Mouse (Mus musculus): ENCODE measurements around the gene Lctl.
"Not testable (repeated sequence)": the region's sequence is repeated elsewhere in the genome, so short reads cannot be mapped to it uniquely, and the experiment has no call there.

Lctl gene

GRCm38 (mm10) chr9:64120584-64121277 is 3.8 kb downstream of the Lctl start:
- peak; percentile 49 for DNase-seq (ENCODE audit: extremely low spot score)

- no peak for DNase-seq (ENCODE audit: extremely low spot score)
These were observed 5.7 kb downstream of the Lctl start for GRCm38 (mm10) chr9:64122601-64123000.

GRCm38 (mm10) chr9:64124846-64125245 is 7.9 kb downstream of the Lctl start:
- not testable (repeated sequence) for DNase-seq (ENCODE audit: extremely low spot score)

DNA sequence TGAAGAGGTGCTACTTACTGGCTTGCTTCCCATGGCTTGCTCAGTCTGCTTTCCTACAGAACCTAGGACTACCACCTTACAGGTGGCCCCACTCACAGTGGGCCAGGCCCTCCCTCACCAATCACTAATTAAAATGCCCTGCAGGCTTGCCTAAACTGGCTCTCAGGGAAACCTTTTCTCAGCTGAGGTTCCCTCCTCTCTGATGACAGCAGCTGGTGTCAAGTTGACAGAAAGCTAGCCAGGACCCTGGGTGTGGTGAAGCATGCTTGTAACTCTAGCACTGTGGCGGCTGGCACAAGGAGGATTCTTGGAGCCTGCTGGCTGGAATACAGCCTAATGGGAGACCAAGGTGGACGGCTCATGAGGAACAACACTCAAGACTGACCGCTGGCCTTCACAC is 8.4 kb downstream of the Lctl start:
- no peak for DNase-seq (ENCODE audit: extremely low spot score)

DNA sequence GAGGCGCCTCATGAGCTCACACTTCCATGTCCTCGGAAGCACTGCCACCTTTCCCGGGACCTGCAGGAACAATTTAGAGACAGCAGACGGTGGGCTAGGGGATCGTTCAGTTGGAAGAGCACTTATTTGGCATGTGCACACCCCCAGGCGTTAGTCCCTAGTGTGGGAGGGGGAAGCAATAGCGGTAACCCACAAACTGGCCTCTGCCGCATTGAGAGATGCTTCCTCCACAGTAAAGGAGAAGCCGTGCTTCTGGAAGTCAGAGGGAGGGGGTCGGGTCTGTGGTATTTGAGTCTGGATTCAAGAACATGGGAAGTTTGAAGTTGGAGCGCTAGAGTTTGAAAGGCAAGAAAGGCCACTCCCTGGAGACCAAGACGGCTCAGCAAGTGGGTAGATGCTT is 9.2 kb downstream of the Lctl start:
- no peak for DNase-seq (ENCODE audit: extremely low spot score)

- DNase-seq (ENCODE audit: extremely low spot score) = no peak
These were observed 14.7 kb downstream of the Lctl start for GRCm38 (mm10) chr9:64131623-64132022.

- DNase-seq (ENCODE audit: extremely low spot score) = peak; percentile 19
These were observed 21.9 kb downstream of the Lctl start for GRCm38 (mm10) chr9:64138896-64139295.

DNA sequence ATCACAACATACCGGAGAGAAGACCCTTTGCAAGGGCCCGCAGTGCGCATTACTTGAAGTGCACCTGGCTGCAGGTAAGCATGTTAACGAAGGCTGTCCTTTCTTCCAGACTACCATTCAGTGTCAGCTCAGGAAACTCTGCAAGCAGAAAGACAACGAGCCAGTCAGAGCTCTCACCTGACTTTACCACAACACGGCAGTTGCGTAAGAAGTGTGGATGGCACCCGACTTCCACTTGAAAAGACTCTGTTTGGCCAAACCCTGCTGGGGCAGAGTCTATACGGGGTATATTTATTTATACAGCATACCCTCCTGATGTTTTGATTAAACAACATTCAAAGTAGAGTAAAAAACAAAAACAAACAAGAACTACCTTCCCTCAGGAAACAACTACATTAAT is 22.9 kb downstream of the Lctl start:
- DNase-seq (ENCODE audit: extremely low spot score) = no peak

DNA sequence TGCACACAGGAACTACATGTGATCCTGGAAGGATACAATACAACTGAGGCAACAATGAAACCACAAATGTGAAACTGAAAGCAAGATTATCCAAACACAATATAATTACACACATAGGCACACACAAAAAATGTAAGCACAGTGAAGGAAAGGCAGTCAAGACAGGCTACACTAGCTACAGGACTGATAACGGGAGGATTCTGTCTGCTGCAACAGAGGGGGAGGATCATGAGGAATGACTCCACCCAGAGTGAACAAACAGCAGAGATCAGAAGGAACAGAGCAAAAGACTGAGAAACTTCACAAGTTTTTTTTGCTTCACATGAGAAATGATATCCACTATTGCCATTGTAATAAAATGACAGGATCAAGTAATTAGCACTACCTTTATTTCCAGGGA is 39.7 kb downstream of the Lctl start:
- DNase-seq (ENCODE audit: extremely low spot score) = no peak

DNA sequence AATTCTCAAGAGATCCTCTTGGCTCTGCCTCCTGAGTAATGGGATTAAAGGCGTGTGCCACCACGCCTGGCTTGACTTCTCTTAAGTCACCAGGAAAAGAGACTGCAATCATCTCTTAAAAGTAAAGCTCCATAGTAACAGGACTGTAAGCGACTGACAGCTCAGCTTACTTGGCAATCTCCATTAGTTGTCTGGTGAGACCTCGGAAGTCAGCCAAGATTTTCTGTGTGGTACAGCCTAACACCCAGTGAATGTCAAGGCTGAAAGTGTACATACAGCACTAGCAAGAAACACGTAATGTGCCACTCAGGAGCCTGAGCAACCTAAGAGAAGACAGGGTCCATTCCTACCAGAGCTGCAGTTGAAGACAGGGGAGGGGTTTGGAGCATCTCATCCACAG is 43.5 kb downstream of the Lctl start:
- DNase-seq (ENCODE audit: extremely low spot score) = no peak

GRCm38 (mm10) chr9:64169967-64170366 is 53.0 kb downstream of the Lctl start:
- not testable (repeated sequence) for DNase-seq (ENCODE audit: extremely low spot score)

- DNase-seq (ENCODE audit: extremely low spot score) = no peak
These were observed 55.3 kb downstream of the Lctl start for GRCm38 (mm10) chr9:64172145-64172815.

- peak; percentile 90 for DNase-seq (ENCODE audit: extremely low spot score)
These were observed 56.1 kb downstream of the Lctl start, which contains the start of the genes Zwilch and Rpl4 for GRCm38 (mm10) chr9:64172816-64173665. Gene Zwilch (minus strand): TSS chr9:64173104. Gene Rpl4 (plus strand): TSS chr9:64173375.

GRCm38 (mm10) chr9:64173666-64174220 is 56.8 kb downstream of the Lctl start:
- DNase-seq (ENCODE audit: extremely low spot score) = no peak

DNA sequence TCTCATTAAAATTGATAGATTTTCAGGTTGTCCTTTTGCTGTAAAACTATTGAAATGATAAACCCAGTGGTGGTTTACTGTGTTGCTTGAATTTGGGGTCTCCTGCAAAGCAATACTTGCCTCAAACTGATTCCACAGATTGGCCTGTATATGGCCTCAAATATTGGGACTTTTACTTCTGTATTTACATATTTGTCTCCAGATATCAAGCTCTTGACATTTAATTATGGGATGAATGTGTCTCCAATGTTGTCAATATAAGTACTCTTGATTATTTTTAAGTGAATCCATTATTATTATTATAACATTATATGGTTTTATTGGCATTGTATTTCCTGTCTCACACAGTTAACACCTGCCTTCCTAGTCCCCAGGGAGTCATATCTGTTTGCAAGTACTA is 57.4 kb downstream of the Lctl start:
- no peak for DNase-seq (ENCODE audit: extremely low spot score)

DNA sequence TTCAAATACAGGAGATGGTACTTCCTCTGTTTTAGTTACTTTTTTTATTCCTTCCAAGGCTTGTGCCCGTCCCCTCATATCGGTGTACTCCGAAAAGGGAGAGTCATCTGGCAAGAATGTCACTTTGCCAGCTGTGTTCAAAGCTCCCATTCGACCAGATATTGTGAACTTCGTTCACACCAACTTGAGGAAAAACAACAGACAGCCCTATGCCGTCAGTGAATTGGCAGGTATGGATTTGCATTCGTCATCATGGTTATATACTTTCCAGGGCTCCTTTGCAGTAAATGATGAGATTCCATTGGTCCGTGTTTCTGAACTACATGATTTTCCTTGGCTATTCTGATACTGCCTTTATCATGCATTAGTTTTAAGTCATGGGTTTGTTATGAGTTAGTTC is 57.8 kb downstream of the Lctl start:
- no peak for DNase-seq (ENCODE audit: extremely low spot score)

DNA sequence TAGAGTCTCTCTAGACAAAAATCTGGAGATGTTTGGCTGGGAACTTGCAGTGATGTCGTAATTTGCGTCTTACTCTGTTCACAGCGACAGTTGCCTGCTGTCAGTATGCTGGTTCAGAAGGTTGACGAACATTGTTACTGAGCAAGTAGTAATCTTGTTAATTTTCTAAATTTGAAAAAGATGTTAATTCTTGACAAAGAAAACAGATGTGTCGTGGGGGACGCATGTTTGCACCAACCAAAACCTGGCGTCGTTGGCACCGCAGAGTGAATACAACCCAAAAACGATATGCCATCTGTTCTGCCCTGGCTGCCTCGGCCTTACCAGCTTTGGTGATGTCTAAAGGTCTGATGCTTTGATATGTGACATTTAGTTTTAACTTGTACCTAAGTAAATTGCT is 58.4 kb downstream of the Lctl start:
- DNase-seq (ENCODE audit: extremely low spot score) = no peak

DNA sequence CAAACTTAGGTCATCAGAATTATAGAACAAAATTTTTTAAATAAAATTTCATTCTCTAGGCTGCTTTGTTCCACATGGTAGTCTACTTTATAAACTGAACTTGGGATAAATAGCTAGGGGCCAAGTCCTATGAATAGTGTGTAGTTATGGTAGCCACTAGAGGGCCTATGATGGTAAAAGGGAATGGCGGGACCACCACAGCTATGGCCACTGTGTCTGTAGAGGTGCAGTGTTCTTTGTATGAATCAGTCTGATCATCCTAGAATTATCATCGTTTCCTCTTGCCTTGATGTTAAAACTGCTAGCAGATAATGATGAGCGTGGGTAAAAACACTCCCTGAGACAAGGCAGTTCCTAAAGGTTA is 61.6 kb downstream of the Lctl start:
- DNase-seq (ENCODE audit: extremely low spot score) = no peak

DNA sequence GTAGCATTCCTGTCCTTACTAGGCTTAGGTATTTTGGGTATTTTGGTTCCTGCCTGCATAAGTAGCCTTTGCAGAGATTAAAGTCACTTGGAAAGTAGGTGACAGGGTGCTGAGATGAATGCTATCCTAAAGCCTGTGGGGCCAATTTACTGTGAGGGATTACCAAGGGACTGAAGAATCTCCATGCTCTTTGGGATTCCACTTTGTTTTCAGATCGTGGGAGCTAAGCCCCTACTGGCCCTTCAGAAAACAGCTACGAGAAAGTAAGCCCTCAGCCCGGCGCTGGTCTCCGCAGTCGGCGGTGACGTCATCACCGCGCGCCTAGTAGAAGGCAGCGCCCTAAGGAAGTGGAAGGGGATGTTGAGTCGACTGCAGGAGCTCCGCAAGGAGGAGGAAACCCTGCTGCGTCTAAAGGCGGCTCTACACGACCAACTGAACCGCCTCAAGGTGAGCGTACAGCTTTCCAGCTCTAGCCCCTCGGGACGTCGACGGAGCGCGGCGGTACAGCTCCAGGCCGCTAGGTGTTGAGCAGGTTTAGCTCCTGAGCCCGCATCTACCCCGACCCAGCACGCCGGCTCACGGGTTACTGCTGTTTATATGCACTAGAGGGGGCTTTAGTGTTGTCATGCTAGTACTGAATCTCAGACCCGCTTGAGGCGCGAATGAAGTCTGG is 62.2 kb downstream of the Lctl start, which contains the start of gene Snapc5:
Gene Snapc5 (plus strand): TSS at position 301 of the 673 bp plus-strand sequence.
- peak; percentile 94 for DNase-seq (ENCODE audit: extremely low spot score)

DNA sequence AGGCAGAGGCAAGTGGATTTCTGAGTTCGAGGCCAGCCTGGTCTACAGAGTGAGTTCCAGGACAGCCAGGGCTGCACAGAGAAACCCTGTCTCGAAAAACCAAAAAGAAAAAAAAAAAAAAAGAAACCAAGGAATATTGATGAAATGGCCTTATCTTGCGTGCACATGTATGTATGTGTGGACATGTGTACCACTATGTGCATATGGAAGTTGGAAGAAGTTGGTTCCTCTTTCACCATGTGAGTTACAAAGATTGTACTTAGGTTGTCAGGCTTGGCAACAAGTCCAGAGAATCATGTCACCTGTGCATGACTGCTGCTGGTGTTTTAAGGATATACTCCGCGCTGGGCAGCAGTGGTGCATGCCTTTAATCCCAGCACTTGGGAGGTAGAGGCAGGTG is 66.3 kb downstream of the Lctl start:
- DNase-seq (ENCODE audit: extremely low spot score) = not testable (repeated sequence)

DNA sequence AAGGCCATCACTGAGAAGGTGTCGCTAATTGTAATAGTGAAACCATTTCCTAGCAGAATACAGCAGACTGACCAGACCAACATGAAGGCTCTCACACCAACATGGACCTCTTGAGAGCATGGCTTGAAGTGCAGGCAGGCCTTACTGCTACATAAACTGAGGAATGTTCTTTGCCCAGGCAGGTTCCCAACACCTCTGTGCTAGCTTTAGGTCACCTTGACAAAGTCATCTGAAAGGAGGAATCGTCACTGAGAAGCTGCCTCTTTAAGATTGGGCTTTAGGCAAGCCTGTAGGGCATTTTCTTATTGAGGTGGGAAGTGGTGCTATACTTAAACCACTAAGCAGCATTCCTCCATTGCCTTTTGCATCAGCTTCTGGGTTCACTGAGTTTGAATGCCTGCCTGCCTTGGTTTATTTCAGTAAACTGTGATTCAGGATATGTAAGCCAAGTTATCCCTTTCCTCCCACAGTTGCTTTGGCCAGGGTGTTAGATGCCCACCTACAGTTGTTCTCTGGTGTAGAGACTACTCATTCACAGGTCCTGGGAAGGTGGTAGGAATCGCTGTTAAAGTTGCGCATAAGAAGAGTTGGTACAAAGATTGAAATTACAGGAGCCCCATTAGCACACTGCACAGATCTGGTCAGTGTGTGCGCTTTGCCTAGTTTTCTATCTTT is 67.4 kb downstream of the Lctl start:
- DNase-seq (ENCODE audit: extremely low spot score) = no peak

Measured in embryo, embryonic 9.5 days (tissue).